Mouse (Mus musculus): ENCODE measurements around the gene Syn3. TPM values are rescaled to one million over a fixed set of nuclear protein-coding genes. Genes with fewer than 3 reads are reported as not detected.

Syn3 gene
- polyA plus RNA-seq, 1 experiment from 2014 or later, result 7.6 TPM

DNA sequence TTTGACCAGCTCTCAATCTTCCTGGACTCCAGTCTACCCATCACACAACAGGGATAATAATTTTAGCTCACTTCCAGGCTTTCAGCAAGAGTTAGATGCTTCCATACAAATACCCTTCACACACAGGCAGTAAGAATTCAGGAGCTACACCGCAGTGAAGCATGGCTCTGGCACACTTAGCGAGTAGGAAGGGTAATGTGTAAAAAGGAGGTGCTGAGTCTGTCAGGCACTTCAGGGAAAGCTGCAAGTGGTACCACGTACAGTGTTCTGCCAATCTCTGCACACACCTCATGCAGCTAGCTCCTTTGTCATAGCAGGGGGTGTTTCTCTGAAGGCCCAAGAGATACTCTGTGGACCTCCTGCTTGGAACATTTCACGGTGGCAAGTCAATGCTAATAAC is 12.7 kb downstream of the Syn3 start:
- Histone ChIP-seq H3K9ac (no peak overlapping the region), H3K36me3 (ENCODE audit: poor library complexity, severe bottlenecking) (no peaks in the 10 kb centered on the region), H3K9me3 (replicated peaks) (no peaks in the 10 kb centered on the region), H3K27me3 (no peaks in the 10 kb centered on the region), H3K27ac (no peak overlapping the region), H3K4me1 (peaks cover 18% of the 10 kb centered on the region), H3K4me3 (no peak overlapping the region), H3K4me2 (no peak overlapping the region)
- ATAC-seq, result no peak
- 54% methylated on average over 4 of the region's 4 CpGs for WGBS

DNA sequence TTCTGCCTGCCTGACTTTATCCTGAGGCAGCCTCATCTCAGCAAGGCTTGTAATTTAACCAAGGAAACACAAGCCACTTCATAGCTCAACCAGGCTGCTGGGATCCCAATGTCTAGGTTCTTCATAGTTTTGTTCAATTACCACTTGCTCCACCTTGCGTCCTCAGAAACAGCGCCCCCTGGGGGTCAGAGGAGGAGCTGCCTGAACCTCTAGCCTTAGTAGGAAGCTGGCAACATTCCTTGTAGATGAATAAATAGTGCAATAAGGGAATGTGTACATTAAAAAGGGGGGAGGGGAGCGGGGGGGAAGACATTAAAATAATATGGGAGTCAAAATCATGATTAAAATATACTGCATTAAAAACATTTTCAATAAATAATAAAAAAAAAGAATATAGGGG is 14.7 kb downstream of the Syn3 start:
- WGBS, result 17% methylated on average over 3 of the region's 3 CpGs
- Histone ChIP-seq H3K4me1 (peaks cover 7% of the 10 kb centered on the region), H3K27ac (no peak overlapping the region)

DNA sequence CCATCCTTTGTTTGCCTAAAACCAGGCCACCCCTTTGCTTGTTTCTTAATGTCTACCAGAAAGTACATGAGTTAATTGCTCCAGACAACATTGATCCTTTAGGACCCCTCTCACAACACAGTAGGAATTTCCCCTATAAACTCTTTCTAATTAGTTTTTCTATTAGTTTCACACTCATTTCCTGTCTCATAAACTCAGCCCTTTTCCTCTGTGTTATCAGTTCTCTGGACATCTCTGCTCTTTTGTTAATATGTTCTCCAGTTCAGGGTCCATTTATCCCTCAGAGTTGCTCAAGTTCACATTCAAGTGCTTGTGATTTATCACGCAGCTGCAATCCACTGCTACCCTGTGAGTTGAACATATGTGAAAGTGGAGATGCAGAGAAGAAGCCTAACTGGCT is 16.2 kb downstream of the Syn3 start:
- no peak for ATAC-seq
- Histone ChIP-seq H3K27ac (no peak overlapping the region), H3K4me3 (no peak overlapping the region), H3K27me3 (no peaks in the 10 kb centered on the region), H3K36me3 (ENCODE audit: poor library complexity, severe bottlenecking) (no peaks in the 10 kb centered on the region), H3K9me3 (replicated peaks) (no peaks in the 10 kb centered on the region), H3K9ac (no peak overlapping the region), H3K4me2 (no peak overlapping the region), H3K4me1 (peaks cover 7% of the 10 kb centered on the region)
- WGBS, result 64% methylated on average over 1 of the region's 1 CpGs

More for the DNA sequence above, 14.7 kb downstream of the Syn3 start:
- no peak overlapping the region for H3K4me3 ChIP-seq
- no peaks in the 10 kb centered on the region for H3K36me3 ChIP-seq (ENCODE audit: poor library complexity, severe bottlenecking)
- no peak for ATAC-seq
- no peak overlapping the region for H3K4me2 ChIP-seq
- no peak overlapping the region for H3K9ac ChIP-seq
- H3K9me3 ChIP-seq (replicated peaks), result no peaks in the 10 kb centered on the region
- H3K27me3 ChIP-seq, result no peaks in the 10 kb centered on the region

DNA sequence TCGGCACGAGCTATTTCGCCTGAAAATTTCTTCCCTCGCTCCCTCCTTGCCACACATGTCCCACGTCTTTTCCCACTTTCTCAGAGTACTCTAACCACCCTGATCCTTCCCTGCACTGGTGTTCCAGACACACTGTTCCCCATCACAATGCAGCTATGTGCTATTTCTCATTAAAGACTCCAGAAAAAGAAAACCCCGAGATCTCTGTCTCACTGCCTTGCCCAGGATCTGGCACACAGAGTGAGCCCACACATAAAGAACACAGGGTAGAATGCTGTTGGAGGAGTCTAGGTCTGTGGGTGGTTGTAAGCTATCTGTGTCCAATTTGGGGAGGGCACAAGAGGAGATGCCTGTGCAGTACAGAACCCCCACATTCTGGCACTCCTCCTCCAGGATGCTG is 18.0 kb downstream of the Syn3 start:
- no peak overlapping the region for H3K4me2 ChIP-seq
- H3K9me3 ChIP-seq (replicated peaks), result no peaks in the 10 kb centered on the region
- no peak overlapping the region for H3K9ac ChIP-seq
- ATAC-seq, result no peak
- H3K27ac ChIP-seq, result no peak overlapping the region
- H3K36me3 ChIP-seq (ENCODE audit: poor library complexity, severe bottlenecking), result no peaks in the 10 kb centered on the region
- no peaks in the 10 kb centered on the region for H3K27me3 ChIP-seq
- peaks cover 7% of the 10 kb centered on the region for H3K4me1 ChIP-seq
- WGBS, result 90% methylated on average over 6 of the region's 6 CpGs
- no peak overlapping the region for H3K4me3 ChIP-seq

DNA sequence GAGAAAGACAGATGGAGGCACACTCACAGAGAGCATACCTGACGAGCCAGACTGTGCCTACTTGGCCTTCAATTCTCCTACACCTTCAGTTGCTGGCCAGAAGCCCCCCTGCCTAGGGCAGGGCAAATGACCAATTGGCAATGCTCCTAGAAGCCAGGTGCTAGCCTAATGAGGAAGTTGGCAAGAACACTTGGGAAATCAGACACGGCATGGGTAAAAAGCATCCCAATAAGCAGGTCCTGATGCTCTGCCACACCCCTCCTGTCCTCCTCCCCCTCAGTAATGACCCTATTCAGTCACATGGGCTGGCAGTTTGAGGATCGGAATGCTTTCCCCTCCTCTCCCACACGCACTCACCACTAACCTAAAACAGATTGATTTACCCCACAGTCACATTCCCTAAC is 19.0 kb downstream of the Syn3 start:
- H3K36me3 ChIP-seq (ENCODE audit: poor library complexity, severe bottlenecking), result no peaks in the 10 kb centered on the region
- no peaks in the 10 kb centered on the region for H3K9me3 ChIP-seq (replicated peaks)
- no peak overlapping the region for H3K4me2 ChIP-seq
- no peaks in the 10 kb centered on the region for H3K27me3 ChIP-seq
- peaks cover 7% of the 10 kb centered on the region for H3K4me1 ChIP-seq
- WGBS, result 62% methylated on average over 4 of the region's 4 CpGs
- no peak for ATAC-seq
- H3K27ac ChIP-seq, result no peak overlapping the region
- no peak overlapping the region for H3K4me3 ChIP-seq
- H3K9ac ChIP-seq, result no peak overlapping the region

DNA sequence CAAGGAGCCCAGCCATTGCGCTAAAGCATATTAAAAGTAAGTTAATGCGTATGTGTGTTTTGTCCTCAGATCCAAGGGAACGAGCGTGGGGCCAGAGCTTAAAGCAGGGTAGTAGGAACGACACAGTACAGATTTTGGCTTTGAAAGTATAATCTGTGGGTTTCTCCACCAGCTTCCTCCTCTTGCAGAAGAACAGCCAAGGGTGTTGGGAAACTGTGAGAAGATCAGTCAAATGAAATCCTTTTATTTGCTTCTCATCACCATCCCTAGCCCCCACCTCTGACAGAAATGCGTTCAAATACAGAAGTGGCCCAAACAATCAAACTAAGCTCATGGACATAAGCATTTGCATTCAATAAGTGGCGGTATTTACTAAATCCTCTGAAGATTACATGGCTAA is 22.0 kb downstream of the Syn3 start:
- ATAC-seq, result no peak
- H3K27ac ChIP-seq, result no peak overlapping the region
- no peak overlapping the region for H3K9ac ChIP-seq
- no peak overlapping the region for H3K4me3 ChIP-seq
- H3K36me3 ChIP-seq (ENCODE audit: poor library complexity, severe bottlenecking), result no peaks in the 10 kb centered on the region
- no peaks in the 10 kb centered on the region for H3K27me3 ChIP-seq
- no peaks in the 10 kb centered on the region for H3K9me3 ChIP-seq (replicated peaks)
- H3K4me2 ChIP-seq, result no peak overlapping the region
- H3K4me1 ChIP-seq, result peaks cover 4% of the 10 kb centered on the region
- WGBS, result 80% methylated on average over 7 of the region's 7 CpGs

DNA sequence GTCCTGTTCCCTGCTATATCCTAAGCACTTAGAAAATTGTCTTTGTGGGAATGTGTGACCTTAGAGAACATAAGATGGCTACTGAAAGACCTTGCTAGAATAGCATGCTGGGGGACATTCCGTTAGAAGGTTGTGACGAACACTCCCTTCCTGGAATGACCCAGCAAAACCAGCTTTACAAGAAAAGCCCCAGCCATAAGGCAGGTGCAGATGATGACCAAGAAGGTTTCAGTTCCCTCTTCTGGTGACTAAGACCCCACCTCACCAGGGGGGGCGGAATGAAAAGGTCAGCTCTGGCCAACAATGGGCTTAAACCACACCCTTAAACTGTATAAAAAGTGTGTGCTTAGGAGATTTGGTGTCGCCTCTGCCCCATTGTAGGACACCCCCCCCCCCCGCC is 23.4 kb downstream of the Syn3 start:
- Histone ChIP-seq H3K4me2 (no peak overlapping the region), H3K9ac (no peak overlapping the region), H3K27ac (no peak overlapping the region), H3K36me3 (ENCODE audit: poor library complexity, severe bottlenecking) (no peaks in the 10 kb centered on the region), H3K4me3 (no peak overlapping the region), H3K9me3 (replicated peaks) (no peaks in the 10 kb centered on the region), H3K4me1 (peaks cover 4% of the 10 kb centered on the region), H3K27me3 (no peaks in the 10 kb centered on the region)
- WGBS, result 88% methylated on average over 5 of the region's 5 CpGs
- ATAC-seq, result no peak

DNA sequence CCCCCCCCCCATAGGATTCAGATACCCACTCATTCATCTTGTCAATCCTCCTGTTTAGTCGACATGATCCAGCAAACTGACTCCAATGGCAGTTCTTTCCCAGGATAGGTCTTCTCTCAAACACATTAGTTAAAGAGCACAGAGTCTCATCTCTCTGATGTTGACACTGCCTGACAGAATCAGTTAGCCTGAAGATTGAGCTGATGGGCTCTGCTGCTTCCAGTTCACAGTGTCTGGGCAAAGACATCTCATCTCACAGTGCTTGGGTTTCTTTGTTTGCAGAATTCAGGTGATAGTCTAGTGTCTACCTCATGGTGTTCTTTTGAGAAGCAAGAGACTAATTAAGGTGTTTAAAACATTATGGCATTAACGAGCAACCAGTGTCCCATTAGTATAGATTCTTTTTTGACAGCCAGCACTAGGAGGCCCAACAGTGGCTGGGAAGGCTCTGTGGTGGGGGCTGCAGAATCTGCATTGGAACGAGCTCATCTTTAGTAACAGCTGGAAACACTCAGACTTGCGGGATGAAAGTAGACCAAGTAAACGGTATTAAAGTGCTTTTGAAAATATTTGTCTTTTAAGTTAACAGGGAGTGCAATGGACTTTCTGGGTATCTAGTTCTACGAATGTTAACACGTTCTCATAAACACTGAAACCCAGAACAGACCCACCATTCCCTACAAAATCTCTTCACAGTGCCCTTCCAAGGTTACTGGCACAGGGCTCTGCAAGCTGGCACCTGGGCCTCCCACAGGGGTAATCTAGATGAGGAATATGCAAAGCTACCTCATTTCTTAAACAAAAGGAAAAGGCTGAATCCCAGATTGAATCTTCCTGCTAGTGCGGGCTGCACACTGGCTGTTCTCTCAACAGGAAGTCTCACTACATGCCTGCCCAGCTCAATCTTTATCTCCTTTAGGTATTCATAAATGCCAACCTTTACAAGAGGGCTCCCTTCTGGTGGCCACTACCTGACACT is 24.2 kb downstream of the Syn3 start:
- Histone ChIP-seq H3K9me3 (replicated peaks) (no peaks in the 10 kb centered on the region), H3K4me2 (no peak overlapping the region), H3K4me3 (no peak overlapping the region), H3K9ac (no peak overlapping the region), H3K27me3 (no peaks in the 10 kb centered on the region), H3K4me1 (no peaks in the 10 kb centered on the region), H3K27ac (no peak overlapping the region), H3K36me3 (ENCODE audit: poor library complexity, severe bottlenecking) (no peaks in the 10 kb centered on the region)
- no peak for ATAC-seq
- WGBS, result 72% methylated on average over 8 of the region's 8 CpGs

DNA sequence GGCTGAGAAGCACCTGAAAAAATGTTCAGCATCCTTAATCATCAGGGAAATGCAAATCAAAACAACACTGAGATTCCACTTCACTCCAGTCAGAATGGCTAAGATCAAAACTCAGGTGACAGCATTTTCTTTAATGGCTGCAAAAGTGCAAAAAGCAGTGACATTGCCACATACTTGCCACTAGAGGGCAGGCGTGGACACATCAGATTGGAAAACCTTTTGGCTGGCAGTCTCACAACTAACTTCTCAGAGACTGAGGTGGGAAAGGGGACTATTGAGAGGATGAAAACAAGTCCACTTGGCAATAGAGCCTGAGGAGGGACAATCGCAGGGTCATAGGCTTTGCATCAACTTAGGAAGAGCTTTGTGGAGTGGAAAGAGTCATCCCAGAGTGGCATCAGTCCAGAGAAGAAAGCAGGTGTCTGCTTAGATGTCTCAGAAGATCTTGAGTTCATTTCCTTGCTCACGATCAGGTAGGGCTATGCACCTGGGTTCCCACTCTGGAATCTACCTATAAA is 25.0 kb downstream of the Syn3 start:
- Histone ChIP-seq H3K36me3 (ENCODE audit: poor library complexity, severe bottlenecking) (no peaks in the 10 kb centered on the region), H3K4me3 (no peak overlapping the region), H3K9me3 (replicated peaks) (no peaks in the 10 kb centered on the region), H3K4me2 (no peak overlapping the region), H3K27ac (no peak overlapping the region), H3K9ac (no peak overlapping the region), H3K27me3 (no peaks in the 10 kb centered on the region), H3K4me1 (no peaks in the 10 kb centered on the region)
- WGBS, result 43% methylated on average over 3 of the region's 3 CpGs
- no peak for ATAC-seq

DNA sequence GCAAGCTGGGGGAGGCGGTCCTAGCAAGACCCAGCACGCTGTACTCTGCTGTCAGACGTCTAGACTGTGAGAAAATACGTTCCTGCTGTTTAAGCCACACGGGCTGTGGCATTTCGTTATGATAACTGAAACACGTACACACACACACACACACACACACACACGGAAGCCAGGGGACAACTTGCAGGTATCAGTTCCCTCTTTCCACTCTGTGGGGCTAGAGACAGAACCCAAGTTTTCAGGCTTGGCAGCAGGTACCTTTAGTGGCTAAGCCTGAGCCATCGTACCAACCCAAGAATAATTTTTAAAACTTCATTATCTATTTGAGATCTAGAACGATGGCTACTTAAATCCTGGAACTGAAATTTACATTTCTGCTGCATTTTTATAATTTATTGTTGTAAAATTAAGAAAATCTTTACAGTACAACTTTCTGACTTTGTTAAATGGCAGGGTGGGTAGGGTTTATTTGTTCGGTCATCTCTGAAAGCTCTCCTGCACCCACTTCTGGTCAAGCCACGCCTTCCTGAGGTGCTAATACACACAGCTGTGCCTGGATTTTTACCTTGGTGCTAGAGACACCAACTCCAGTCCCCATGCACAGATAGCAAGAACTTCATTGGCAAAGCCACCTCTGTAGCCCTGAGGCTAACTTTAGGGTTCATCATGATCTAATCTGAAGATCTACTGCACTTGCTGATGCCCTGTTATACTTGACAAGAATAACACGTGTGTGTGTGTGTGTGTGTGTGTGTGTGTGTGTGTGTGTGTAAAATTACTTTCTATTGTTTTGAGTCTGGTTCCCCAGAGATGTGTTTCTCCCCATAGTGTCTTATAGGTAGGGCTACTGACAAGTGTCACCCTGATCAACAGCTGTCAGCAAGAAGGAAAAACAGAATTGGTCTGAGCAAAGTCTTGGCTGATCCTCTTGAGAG is 29.8 kb downstream of the Syn3 start:
- Histone ChIP-seq H3K4me3 (no peak overlapping the region), H3K27me3 (no peaks in the 10 kb centered on the region), H3K4me1 (no peaks in the 10 kb centered on the region), H3K9ac (no peak overlapping the region), H3K36me3 (ENCODE audit: poor library complexity, severe bottlenecking) (peaks cover 10% of the 10 kb centered on the region), H3K9me3 (replicated peaks) (no peaks in the 10 kb centered on the region), H3K4me2 (no peak overlapping the region), H3K27ac (no peak overlapping the region)
- ATAC-seq, result no peak
- 85% methylated on average over 13 of the region's 13 CpGs for WGBS

DNA sequence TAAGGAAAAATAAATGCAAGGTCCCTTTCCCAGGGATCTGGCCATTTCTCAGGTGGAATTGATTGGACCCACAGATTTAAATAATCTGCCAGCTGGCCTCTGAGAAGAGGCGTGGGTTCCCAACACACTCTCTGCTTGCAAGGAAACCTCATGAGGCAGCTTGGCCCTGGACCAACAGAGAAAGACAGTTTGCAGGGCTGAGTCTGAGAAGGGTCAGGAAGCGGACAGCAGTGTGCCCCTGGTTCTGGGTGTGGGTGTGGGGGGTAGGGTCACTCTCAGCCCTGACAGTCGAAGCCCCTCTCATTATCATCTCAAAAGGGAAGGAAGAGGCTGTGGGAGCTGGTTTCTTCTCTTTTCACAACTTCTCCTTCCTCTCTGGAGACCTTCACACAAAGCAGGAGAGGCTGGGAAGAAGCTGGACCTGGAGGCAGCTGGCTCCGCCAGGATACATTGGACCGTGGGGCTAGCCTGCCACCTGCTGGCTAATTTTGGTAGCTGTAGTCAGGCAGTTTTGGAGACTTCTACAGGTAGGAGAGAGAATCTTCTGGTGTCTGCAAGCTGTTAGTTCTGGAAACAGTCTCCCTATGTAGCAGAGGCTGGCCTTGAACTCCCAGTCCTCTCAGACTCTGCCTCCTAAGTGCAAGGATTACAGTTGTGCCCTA is 35.0 kb downstream of the Syn3 start:
- 23% methylated on average over 5 of the region's 5 CpGs for WGBS
- no peak overlapping the region for H3K27ac ChIP-seq

More for the DNA sequence above, 35.0 kb downstream of the Syn3 start:
- Histone ChIP-seq H3K4me2 (no peak overlapping the region), H3K36me3 (ENCODE audit: poor library complexity, severe bottlenecking) (peaks cover 10% of the 10 kb centered on the region), H3K4me1 (peaks cover 21% of the 10 kb centered on the region), H3K9me3 (replicated peaks) (no peaks in the 10 kb centered on the region), H3K27me3 (no peaks in the 10 kb centered on the region), H3K9ac (no peak overlapping the region), H3K4me3 (no peak overlapping the region)
- ATAC-seq, result peak; percentile 80
